Mouse (Mus musculus): ENCODE measurements around the gene Pramel3. TPM values are rescaled to one million over a fixed set of nuclear protein-coding genes. Genes with fewer than 3 reads are reported as not detected.
"Not testable (repeated sequence)": the region's sequence is repeated elsewhere in the genome, so short reads cannot be mapped to it uniquely, and the experiment has no call there.

Pramel3 gene
- not detected in 2 replicates for polyA plus RNA-seq (2015; fragmentation: Nextera tagmentation; extraction: Ambion mirVana)

DNA sequence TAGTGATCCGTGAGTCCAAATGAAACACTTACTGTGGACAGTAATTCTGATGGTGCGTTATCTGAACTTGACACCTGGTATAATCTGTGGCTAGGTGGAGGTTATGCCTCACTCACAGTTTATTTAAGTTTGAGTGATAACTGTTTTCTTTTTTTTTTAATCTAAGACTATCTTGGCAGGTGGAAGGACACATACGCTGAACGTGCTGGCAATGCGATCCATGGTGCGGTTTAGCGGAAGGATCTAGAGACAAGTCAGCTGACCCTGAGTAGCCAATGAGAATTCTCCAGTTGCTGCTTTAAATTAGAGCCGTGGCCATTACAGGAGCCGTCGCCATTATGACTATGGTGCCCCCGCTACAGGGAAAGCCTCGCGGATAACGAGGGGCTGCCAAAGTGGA lies at the start of gene Pramel3:
TSS of gene Pramel3 (plus strand) at position 301 of the 400 bp plus-strand sequence.
- H3K27me3 ChIP-seq; H3K4me2 ChIP-seq; ATAC-seq (ENCODE audit: low FRiP score, low read depth); H3K4me1 ChIP-seq (replicated peaks); H3K9ac ChIP-seq; H3K9me3 ChIP-seq; H3K27ac ChIP-seq (replicated peaks); H3K4me3 ChIP-seq; H3K36me3 ChIP-seq: not testable (repeated sequence)
- WGBS = 95% methylated on average over 14 of the region's 14 CpGs

DNA sequence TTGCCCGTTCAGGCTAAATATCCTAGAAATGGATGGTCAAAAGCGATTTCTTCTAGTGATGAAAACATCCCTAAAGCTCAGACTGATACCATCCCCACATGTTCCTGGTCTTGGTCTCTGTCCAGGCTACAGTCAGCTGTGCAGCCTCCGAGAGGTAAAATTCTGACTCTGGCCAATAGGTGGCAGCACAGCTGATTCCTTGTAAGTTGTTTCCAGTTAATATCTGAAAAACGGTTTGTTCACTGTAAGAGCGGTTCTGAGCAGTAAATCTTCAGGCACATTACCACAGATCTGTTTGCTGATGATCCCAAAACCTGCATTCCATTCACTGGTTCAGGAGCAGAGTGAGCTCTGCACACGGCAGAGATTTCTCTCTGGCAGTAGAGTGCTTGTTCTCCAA lies 58.6 kb downstream of the Pramel3 start:
- not testable (repeated sequence) for H3K9me3 ChIP-seq; H3K4me1 ChIP-seq (replicated peaks); H3K4me3 ChIP-seq; H3K9ac ChIP-seq; H3K36me3 ChIP-seq; H3K27ac ChIP-seq (replicated peaks); H3K4me2 ChIP-seq; ATAC-seq (ENCODE audit: low FRiP score, low read depth); H3K27me3 ChIP-seq
- 46% methylated on average over 3 of the region's 6 CpGs for WGBS

DNA sequence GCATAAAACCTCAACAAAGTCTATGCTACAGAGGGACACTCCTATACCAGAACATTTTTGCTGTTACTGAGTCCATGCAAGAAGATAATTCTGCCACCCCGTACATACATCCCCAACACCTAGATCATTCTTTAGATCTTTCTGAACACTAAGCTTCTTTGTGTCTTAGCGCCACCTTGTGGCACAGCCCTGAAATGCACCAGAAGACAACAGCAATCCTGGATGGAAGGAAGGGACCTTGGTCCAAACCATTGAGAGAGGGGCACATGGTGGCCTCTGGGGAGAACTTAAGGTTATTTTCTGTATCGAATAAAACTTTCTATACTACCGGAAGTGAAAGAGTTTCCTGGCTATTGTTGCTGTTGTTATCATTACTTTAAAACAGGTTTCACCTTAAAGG lies 59.8 kb downstream of the Pramel3 start:
- H3K36me3 ChIP-seq; H3K9ac ChIP-seq; H3K4me3 ChIP-seq; ATAC-seq (ENCODE audit: low FRiP score, low read depth); H3K27ac ChIP-seq (replicated peaks); H3K9me3 ChIP-seq; H3K4me1 ChIP-seq (replicated peaks); H3K27me3 ChIP-seq; H3K4me2 ChIP-seq: not testable (repeated sequence)
- WGBS = no CpG with 5 or more reads among the region's 4 CpGs

Other genes with a start within 250 kb of the Pramel3 start
- not detected in 2 replicates for gene Gm15023, start 124.7 kb upstream of the Pramel3 start, polyA plus RNA-seq (2015; fragmentation: Nextera tagmentation; extraction: Ambion mirVana)
- gene Tceal6, start 91.6 kb upstream of the Pramel3 start, polyA plus RNA-seq (2015; fragmentation: Nextera tagmentation; extraction: Ambion mirVana) = 43.9 and 48.2 TPM in 2 replicates
- gene Gm5128, start 71.0 kb downstream of the Pramel3 start, polyA plus RNA-seq (2015; fragmentation: Nextera tagmentation; extraction: Ambion mirVana) = not detected in 2 replicates
- not detected in 2 replicates for gene Gm7903, start 131.5 kb downstream of the Pramel3 start, polyA plus RNA-seq (2015; fragmentation: Nextera tagmentation; extraction: Ambion mirVana)
- not detected in 2 replicates for gene AV320801, start 192.3 kb downstream of the Pramel3 start, polyA plus RNA-seq (2015; fragmentation: Nextera tagmentation; extraction: Ambion mirVana)

All from hindbrain, embryonic 15.5 days (tissue).